ENCODE assay signal across 24 mouse cellular contexts in the genomic region with DNA sequence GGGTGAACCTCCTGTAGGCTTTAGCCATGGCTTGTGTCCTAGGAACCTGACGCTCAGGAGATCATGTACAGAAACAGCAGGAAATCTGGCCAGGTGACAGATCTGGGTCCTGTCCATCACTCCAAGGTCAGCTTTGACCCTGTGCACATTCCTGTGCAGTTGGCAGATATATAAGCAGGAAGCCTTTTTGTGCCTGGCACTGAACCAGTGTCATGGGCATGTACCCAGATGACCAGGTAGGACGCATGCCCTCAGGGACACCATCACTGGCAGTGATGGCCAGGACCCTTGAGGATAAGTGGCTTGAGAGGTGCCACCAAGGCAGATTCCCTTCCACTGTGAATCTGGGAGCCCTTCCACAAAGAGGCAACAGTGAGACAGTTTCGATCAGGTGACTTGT.
A peak's percentile ranks its signal among the peaks of the same experiment; 100 is the strongest.
DNase-seq lines count a peak whose midpoint lies in the region; ATAC-seq lines count a peak whose summit lies in the region.
"Had no signal": no experiment of that assay in that cellular context is flagged by ENCODE, and none has a peak within 500 bp of the region (broad histone marks: within the 10 kb centered on the region; RNA-seq: fewer than 3 reads in every experiment).

No protein-coding gene starts in this region.

- H3K9ac ChIP-seq in midbrain, embryonic 11.5 days (ENCODE audit: low read length) = no peak overlapping the region
- no peak overlapping the region for H3K9ac ChIP-seq in midbrain, embryonic 15.5 days
- H3K9ac ChIP-seq: embryonic facial prominence, embryonic 12.5 days; forebrain, embryonic 13.5 days; forebrain, embryonic 15.5 days had no signal

- ATAC-seq in midbrain, embryonic 11.5 days (ENCODE audit: low FRiP score) = no peak
- no peak for ATAC-seq in midbrain, embryonic 15.5 days (replicated peaks)
- ATAC-seq: activated CD4-positive, CD25-positive, alpha-beta regulatory T cell, adult 4 months; CD4-positive, CD25-positive, alpha-beta regulatory T cell, adult 4 months; forebrain, embryonic 13.5 days; forebrain, embryonic 15.5 days; Patski had no signal

- no peaks in the 10 kb centered on the region for H3K27me3 ChIP-seq in midbrain, embryonic 11.5 days (ENCODE audit: control insufficient read depth, insufficient read depth, low read length)
- H3K27me3 ChIP-seq in midbrain, embryonic 15.5 days (replicated peaks) = no peaks in the 10 kb centered on the region
- H3K27me3 ChIP-seq: CH12.LX; embryonic facial prominence, embryonic 12.5 days; forebrain, embryonic 13.5 days; forebrain, embryonic 15.5 days; Patski had no signal

- H3K36me3 ChIP-seq in midbrain, embryonic 11.5 days (ENCODE audit: control insufficient read depth, insufficient read depth, low read length) = no peaks in the 10 kb centered on the region
- H3K36me3 ChIP-seq in midbrain, embryonic 15.5 days (replicated peaks) = no peaks in the 10 kb centered on the region
- H3K36me3 ChIP-seq: embryonic facial prominence, embryonic 10.5 days; embryonic facial prominence, embryonic 12.5 days; forebrain, embryonic 15.5 days; G1E had no signal

- H3K9me3 ChIP-seq in midbrain, embryonic 11.5 days (ENCODE audit: control insufficient read depth, low read length) = no peaks in the 10 kb centered on the region
- no peaks in the 10 kb centered on the region for H3K9me3 ChIP-seq in midbrain, embryonic 15.5 days
- H3K9me3 ChIP-seq: embryonic facial prominence, embryonic 10.5 days; embryonic facial prominence, embryonic 12.5 days; forebrain, embryonic 13.5 days; forebrain, embryonic 15.5 days had no signal

- H3K27ac ChIP-seq in midbrain, embryonic 11.5 days (ENCODE audit: low read depth, low read length) = no peak overlapping the region
- no peak overlapping the region for H3K27ac ChIP-seq in midbrain, embryonic 15.5 days
- H3K27ac ChIP-seq: embryonic facial prominence, embryonic 10.5 days; embryonic facial prominence, embryonic 12.5 days; forebrain, embryonic 13.5 days; forebrain, embryonic 15.5 days had no signal

- no peak overlapping the region for H3K4me2 ChIP-seq in midbrain, embryonic 11.5 days
- no peak overlapping the region for H3K4me2 ChIP-seq in midbrain, embryonic 15.5 days
- H3K4me2 ChIP-seq: embryonic facial prominence, embryonic 12.5 days; forebrain, embryonic 13.5 days; forebrain, embryonic 15.5 days had no signal

- H3K4me1 ChIP-seq in midbrain, embryonic 11.5 days (ENCODE audit: control insufficient read depth, insufficient read depth, low read length) = no peaks in the 10 kb centered on the region
- H3K4me1 ChIP-seq in midbrain, embryonic 15.5 days = peaks cover 10% of the 10 kb centered on the region; the same call in 1 of the 2 replicates
- H3K4me1 ChIP-seq: embryonic facial prominence, embryonic 10.5 days; embryonic facial prominence, embryonic 12.5 days; forebrain, embryonic 15.5 days had no signal

- DNase-seq in cerebellum, postnatal 14 days = peak; percentile 4 to 9
- no peak for DNase-seq in cerebellum, adult 11 months
- DNase-seq in heart, adult 18-20 months = peak; percentile 5 to 31
- no peak for DNase-seq in heart, postnatal 4 days
- DNase-seq in midbrain, embryonic 11.5 days (ENCODE audit: low spot score, missing footprints) = peak; percentile 23
- peak; percentile 11 for DNase-seq in thymus, postnatal 25 days
- no peak for DNase-seq in thymus, postnatal 14 days
- DNase-seq: adrenal gland, adult 8-10 months; adrenal gland, postnatal 14 days; adrenal gland, postnatal 36 days; B cell, adult 2 months; cerebellum, adult 18-20 months; cerebellum, adult 8-10 months; cerebellum, adult 9-11 months had no signal

- H3K4me3 ChIP-seq in midbrain, embryonic 11.5 days (ENCODE audit: low read depth, low read length) = no peak overlapping the region
- H3K4me3 ChIP-seq in midbrain, embryonic 15.5 days = no peak overlapping the region
- H3K4me3 ChIP-seq: embryonic facial prominence, embryonic 10.5 days; embryonic facial prominence, embryonic 12.5 days; forebrain, embryonic 13.5 days; forebrain, embryonic 15.5 days had no signal

- 92% methylated on average over 3 of the region's 3 CpGs for WGBS in midbrain, embryonic 11.5 days
- 86% methylated on average over 3 of the region's 3 CpGs for WGBS in midbrain, embryonic 15.5 days

Comparison
In these comparisons a context has a peak if more than half of its experiments do, and no peak if none do; other contexts are left out.
1. DNase-seq: peak in cerebellum, postnatal 14 days (2 of 2), heart, adult 18-20 months (2 of 2), midbrain, embryonic 11.5 days (single experiment) and thymus, postnatal 25 days (single experiment); none in cerebellum, adult 11 months (single experiment), heart, postnatal 4 days (single experiment) and thymus, postnatal 14 days (single experiment).